Mouse (Mus musculus): Measurements from ENCODE around the gene Fyn.

DNA sequence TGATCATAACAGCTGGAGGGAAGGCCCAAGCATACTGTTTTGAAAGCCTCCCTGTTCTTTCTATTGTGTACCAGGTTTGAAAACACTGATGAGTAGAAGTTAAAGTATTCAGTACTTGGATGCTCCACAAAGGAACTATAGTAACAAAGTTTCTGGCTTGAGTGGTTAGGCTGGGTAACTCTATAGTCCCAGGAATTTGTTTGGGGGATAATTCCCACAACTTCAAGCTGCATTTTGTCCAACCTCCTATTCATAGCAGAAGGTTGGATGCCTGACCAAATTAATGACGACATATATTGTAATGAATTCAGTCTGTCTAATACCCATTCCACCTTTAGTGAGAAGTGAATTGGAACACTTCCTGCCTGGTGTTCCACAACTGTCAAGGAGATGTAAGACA, 22.7 kb upstream of the Fyn start:
- TF ChIP-seq CTCF (IDR thresholded peaks at IDR 0.05; ENCODE audit: borderline replicate concordance, insufficient read depth, low read length) (no peak), POLR2A (IDR thresholded peaks at IDR 0.05; ENCODE audit: low read depth, low read length) (no peak)

All from embryonic fibroblast, embryonic 13.5 days (primary cell).